Mouse (Mus musculus) hindbrain, embryonic 13.5 days (tissue): ENCODE measurements around the gene Faf1. TPM values are rescaled to one million over a fixed set of nuclear protein-coding genes. Genes with fewer than 3 reads are reported as not detected.

ENCODE experiments used
- ATAC-seq: fragments of 200-750 bp; cut with Nextera tagmentation; 2 replicates; pipeline ENCODE4 v1.8.0; 2017; ENCODE audit warnings: moderate TSS enrichment; ENCODE audit not compliant: low FRiP score
- H3K27ac ChIP-seq: fragments of 300-500 bp; sonication (generic); 2 replicates; pipeline ENCODE4 v1.5.1; 2015; ENCODE audit warnings: inconsistent platforms, mild to moderate bottlenecking, moderate library complexity
- H3K27me3 ChIP-seq: fragments of 300-500 bp; sonication (generic); 2 replicates; pipeline ENCODE4 v1.6.1; 2015; ENCODE audit warnings: mild to moderate bottlenecking, inconsistent platforms
- H3K36me3 ChIP-seq: fragments of 300-500 bp; sonication (generic); 2 replicates; pipeline ENCODE4 v1.6.1; 2015; ENCODE audit warnings: mild to moderate bottlenecking, inconsistent platforms
- H3K4me1 ChIP-seq: fragments of 300-500 bp; sonication (generic); replicated peaks from 2 replicates; pipeline ENCODE4 v1.6.1; 2015; ENCODE audit warnings: inconsistent platforms
- H3K4me2 ChIP-seq: fragments of 300-500 bp; sonication (generic); 2 replicates; pipeline ENCODE4 v1.6.1; 2015; ENCODE audit warnings: inconsistent platforms, mild to moderate bottlenecking, moderate library complexity
- H3K4me3 ChIP-seq: fragments of 300-500 bp; sonication (generic); 2 replicates; pipeline ENCODE4 v1.5.1; 2015; ENCODE audit warnings: mild to moderate bottlenecking, inconsistent platforms
- H3K9ac ChIP-seq: fragments of 300-500 bp; sonication (generic); 2 replicates; pipeline ENCODE4 v1.6.1; 2015; ENCODE audit warnings: mild to moderate bottlenecking, inconsistent platforms
- H3K9me3 ChIP-seq: fragments of 300-500 bp; sonication (generic); 2 replicates; pipeline ENCODE4 v1.6.1; 2016; ENCODE audit warnings: inconsistent platforms
- WGBS: fragments of 180-500 bp; shearing (Covaris S2); methylation state at CpG from one replicate; pipeline ENCODE4 v1.1.7; 2015; 5-methylcytosine and 5-hydroxymethylcytosine counted together
- polyA plus RNA-seq: library from polyadenylated mRNA; unstranded; fragments of >200 nt; fragmentation: Nextera tagmentation; extraction: Ambion mirVana; gene quantifications from 2 replicates; pipeline ENCODE4 v1.2.1, GENCODE M21; 2015

Gene Faf1
- polyA plus RNA-seq, 1 experiment from 2014 or later: 32.6 TPM

DNA sequence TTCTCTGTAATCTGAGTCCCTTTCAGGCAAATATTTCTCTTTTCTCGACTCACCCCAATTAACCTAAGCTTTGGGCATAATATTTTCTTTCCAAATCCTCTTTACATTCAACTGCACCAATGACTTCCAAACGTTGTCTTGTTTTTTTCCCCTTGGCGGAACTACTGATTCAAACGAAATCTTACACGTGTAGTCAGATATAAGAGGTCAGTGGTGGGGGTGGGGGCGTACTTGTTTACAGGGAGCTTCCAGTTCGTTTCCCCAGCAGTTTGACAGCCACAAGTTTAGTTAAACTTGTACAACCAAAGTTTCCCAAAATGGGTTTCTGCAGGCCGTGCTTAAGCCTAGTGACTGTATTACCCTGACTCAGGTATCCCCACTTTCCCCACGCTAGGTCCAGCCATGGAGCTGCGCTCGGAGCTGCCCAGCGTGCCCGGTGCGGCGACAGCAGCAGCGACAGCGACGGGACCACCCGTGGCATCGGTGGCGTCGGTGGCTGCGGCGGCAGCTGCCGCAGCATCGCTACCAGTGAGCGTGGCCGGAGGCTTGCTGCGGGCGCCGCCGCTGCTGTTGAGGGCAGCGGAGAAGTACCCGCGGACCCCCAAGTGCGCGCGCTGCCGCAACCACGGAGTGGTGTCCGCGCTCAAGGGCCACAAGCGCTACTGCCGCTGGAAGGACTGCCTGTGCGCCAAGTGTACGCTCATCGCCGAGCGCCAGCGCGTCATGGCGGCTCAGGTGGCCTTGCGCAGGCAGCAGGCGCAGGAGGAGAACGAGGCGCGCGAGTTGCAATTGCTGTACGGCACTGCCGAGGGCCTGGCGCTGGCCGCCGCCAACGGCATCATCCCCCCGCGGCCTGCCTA lies 303.3 kb downstream of the Faf1 start:
- peak overlapping the region; percentile 15 for H3K4me3 ChIP-seq
- peaks cover 98% of the 10 kb centered on the region for H3K27me3 ChIP-seq
- H3K36me3 ChIP-seq: no peaks in the 10 kb centered on the region
- no peak for ATAC-seq
- under 1% methylated on average over 58 of the region's 66 CpGs for WGBS
- peak overlapping the region; percentile 35 for H3K4me2 ChIP-seq
- H3K9ac ChIP-seq: no peak overlapping the region
- H3K4me1 ChIP-seq: peaks cover 45% of the 10 kb centered on the region
- H3K27ac ChIP-seq: no peak overlapping the region
- H3K9me3 ChIP-seq: no peaks in the 10 kb centered on the region; the same call in 1 of the 2 replicates

DNA sequence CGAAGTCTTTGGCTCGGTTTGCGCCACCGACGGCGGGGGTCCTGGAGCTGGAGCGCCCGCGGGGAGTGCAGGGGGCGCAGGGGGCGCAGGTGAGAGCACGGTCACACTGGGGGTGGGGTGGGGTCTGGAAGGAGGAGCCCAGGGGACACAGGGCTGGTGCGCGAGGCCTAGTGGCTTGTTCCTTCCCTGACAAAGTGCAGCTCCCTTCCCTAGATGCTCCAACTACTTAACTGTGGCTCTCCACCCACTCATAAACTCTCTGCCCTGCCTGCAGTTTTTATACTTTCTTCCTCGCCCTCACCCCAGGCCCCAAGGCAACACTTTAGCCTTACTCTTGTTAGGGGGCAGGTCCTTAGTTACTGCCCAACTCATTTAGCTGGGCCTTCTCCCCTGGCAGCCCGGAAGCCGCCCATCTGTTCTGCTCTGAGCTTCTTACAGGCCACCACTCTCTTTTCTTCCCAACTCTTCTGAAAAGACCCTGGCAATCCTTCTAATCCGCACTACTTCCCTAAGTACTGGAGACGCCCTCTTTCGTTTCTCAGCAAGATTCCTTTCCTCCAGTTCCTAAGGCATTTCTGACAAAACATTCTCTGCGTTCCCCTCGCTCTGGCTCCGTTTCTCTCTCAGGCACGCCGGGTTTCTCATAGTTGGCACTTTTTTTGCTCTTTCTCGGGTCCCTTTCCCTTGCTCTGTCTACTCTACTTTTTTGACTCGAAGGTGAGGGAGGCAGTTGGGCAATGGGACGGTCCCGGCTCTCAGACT lies 304.1 kb downstream of the Faf1 start:
- H3K27ac ChIP-seq: no peak overlapping the region
- 2% methylated on average over 29 of the region's 29 CpGs for WGBS
- peak overlapping the region; percentile 15 for H3K4me3 ChIP-seq
- no peak overlapping the region for H3K4me2 ChIP-seq
- H3K27me3 ChIP-seq: peaks cover 98% of the 10 kb centered on the region
- peaks cover 41% of the 10 kb centered on the region for H3K4me1 ChIP-seq
- ATAC-seq: no peak
- no peak overlapping the region for H3K9ac ChIP-seq
- no peaks in the 10 kb centered on the region for H3K36me3 ChIP-seq
- H3K9me3 ChIP-seq: no peaks in the 10 kb centered on the region; the same call in 1 of the 2 replicates

- no peak for ATAC-seq
- Histone ChIP-seq H3K27me3 (peaks cover 98% of the 10 kb centered on the region), H3K4me2 (no peak overlapping the region), H3K27ac (no peak overlapping the region), H3K4me3 (peak overlapping the region; percentile 28; the same call in 1 of the 2 replicates), H3K9me3 (no peaks in the 10 kb centered on the region), H3K36me3 (no peaks in the 10 kb centered on the region), H3K4me1 (peaks cover 41% of the 10 kb centered on the region), H3K9ac (no peak overlapping the region)
- WGBS: 2% methylated on average over 30 of the region's 37 CpGs
These were observed 304.9 kb downstream of the Faf1 start for GRCm38 (mm10) chr4:109981083-109981870.

- H3K4me3 ChIP-seq: peak overlapping the region; percentile 28
- ATAC-seq: no peak
- WGBS: under 1% methylated on average over 59 of the region's 99 CpGs
- no peak overlapping the region for H3K27ac ChIP-seq
- H3K4me1 ChIP-seq: peaks cover 40% of the 10 kb centered on the region
- H3K9me3 ChIP-seq: no peaks in the 10 kb centered on the region
- H3K4me2 ChIP-seq: peak overlapping the region; percentile 47
- H3K36me3 ChIP-seq: no peaks in the 10 kb centered on the region
- H3K27me3 ChIP-seq: peaks cover 98% of the 10 kb centered on the region
- H3K9ac ChIP-seq: no peak overlapping the region; the same call in 1 of the 2 replicates
These were observed 305.7 kb downstream of the Faf1 start for GRCm38 (mm10) chr4:109981871-109982680.

- Histone ChIP-seq H3K9ac (no peak overlapping the region), H3K4me2 (peak overlapping the region; percentile 47), H3K36me3 (no peaks in the 10 kb centered on the region), H3K4me1 (peaks cover 33% of the 10 kb centered on the region), H3K27me3 (peaks cover 98% of the 10 kb centered on the region), H3K4me3 (peak overlapping the region; percentile 28; the same call in 1 of the 2 replicates), H3K9me3 (no peaks in the 10 kb centered on the region), H3K27ac (no peak overlapping the region)
- 1% methylated on average over 29 of the region's 30 CpGs for WGBS
- no peak for ATAC-seq
These were observed 306.4 kb downstream of the Faf1 start for GRCm38 (mm10) chr4:109982681-109983265.

GRCm38 (mm10) chr4:109983281-109984001 lies 307.1 kb downstream of the Faf1 start:
- no peak overlapping the region for H3K27ac ChIP-seq
- no peak overlapping the region for H3K9ac ChIP-seq
- H3K4me2 ChIP-seq: 0 out of 2 replicates have a peak overlapping the region, but pooled peaks have one; percentile 6
- H3K36me3 ChIP-seq: no peaks in the 10 kb centered on the region
- peaks cover 29% of the 10 kb centered on the region for H3K4me1 ChIP-seq
- WGBS: under 1% methylated on average over 49 of the region's 49 CpGs
- peak overlapping the region; percentile 4; the same call in 1 of the 2 replicates for H3K4me3 ChIP-seq
- H3K27me3 ChIP-seq: peaks cover 98% of the 10 kb centered on the region
- ATAC-seq: no peak
- no peaks in the 10 kb centered on the region for H3K9me3 ChIP-seq

DNA sequence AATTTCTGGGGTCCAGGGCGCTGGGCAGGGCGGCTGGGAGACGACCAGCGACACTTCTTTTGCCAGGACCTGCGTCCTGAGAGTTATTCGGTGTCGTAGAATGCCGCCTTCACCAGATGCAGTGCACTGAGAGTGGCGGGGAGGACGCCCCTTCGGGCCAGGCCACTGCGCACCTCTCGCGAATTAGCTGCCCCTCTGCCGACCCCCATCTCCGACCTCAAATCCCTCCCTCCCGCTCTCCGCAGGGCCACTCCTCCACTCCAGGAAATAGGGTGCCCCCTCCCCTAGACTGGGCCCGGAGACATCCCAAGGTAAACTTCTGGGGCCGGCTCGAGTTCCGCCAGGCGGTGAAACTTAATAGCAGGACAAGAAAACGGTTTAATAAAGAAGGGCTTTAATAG lies 307.6 kb downstream of the Faf1 start:
- peaks cover 98% of the 10 kb centered on the region for H3K27me3 ChIP-seq
- H3K4me2 ChIP-seq: no peak overlapping the region
- H3K4me1 ChIP-seq: peaks cover 28% of the 10 kb centered on the region
- no peaks in the 10 kb centered on the region for H3K9me3 ChIP-seq
- under 1% methylated on average over 24 of the region's 24 CpGs for WGBS
- no peak for ATAC-seq
- H3K27ac ChIP-seq: no peak overlapping the region
- peak overlapping the region; percentile 4; the same call in 1 of the 2 replicates for H3K4me3 ChIP-seq
- H3K9ac ChIP-seq: no peak overlapping the region
- H3K36me3 ChIP-seq: no peaks in the 10 kb centered on the region

DNA sequence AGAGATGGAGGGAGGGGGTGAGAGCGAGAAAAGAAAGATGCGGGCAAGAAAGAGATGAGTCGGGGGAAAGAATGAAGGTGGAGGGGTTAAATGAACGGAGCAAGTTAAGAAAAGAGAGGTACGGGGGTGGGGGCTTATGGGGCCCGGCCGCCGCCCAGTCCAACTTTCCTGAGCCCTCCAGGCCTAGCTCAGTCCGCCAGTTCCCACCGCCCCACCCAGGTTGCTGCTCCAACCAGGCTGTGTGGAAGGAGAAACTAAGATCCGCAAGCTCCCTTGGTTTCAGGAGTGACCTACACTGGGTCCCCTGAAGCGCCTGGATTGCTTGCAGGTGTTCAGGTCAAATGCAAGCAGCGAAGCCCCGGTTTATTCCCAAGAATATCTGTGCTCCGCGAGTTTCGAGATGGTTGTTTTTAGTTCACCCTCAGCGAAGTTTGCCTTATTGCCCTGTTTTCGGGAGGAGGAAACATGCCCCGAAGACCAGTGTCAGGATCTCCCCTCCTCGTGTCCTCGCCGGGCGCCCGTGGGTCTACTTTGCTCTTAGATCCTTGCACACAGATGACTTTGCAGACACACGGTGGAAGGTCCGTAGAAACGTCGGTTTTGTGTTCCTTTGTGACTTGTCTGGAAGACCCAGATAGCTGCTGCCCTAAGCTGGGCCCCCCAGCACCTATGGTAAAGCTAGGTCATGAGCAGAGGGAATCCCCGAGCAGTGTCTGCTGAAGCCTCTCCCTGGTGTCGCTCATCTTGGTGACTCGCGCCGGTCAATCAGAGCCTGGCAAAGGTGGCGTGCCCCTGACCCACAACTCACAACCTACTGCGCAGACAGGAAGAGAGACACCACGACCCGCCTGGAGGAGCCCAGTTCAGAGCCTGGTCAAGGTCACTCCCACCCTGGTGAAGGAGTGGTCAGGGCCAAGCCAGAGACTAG lies 308.4 kb downstream of the Faf1 start:
- ATAC-seq: no peak; the same call in 1 of the 2 replicates
- 2% methylated on average over 38 of the region's 38 CpGs for WGBS
- Histone ChIP-seq H3K4me3 (no peak overlapping the region), H3K27me3 (peaks cover 98% of the 10 kb centered on the region), H3K36me3 (no peaks in the 10 kb centered on the region), H3K9ac (no peak overlapping the region), H3K27ac (no peak overlapping the region), H3K9me3 (no peaks in the 10 kb centered on the region), H3K4me2 (no peak overlapping the region), H3K4me1 (peaks cover 25% of the 10 kb centered on the region)

- Histone ChIP-seq H3K4me3 (no peak overlapping the region), H3K27ac (no peak overlapping the region), H3K4me2 (no peak overlapping the region), H3K9ac (no peak overlapping the region), H3K36me3 (no peaks in the 10 kb centered on the region), H3K4me1 (peaks cover 21% of the 10 kb centered on the region), H3K27me3 (peaks cover 96% of the 10 kb centered on the region), H3K9me3 (no peaks in the 10 kb centered on the region)
- ATAC-seq: no peak
- 1% methylated on average over 16 of the region's 16 CpGs for WGBS
These were observed 309.2 kb downstream of the Faf1 start for GRCm38 (mm10) chr4:109985424-109986172.
